Mouse (Mus musculus): Measurements from ENCODE around the gene Neu1. TPM values are rescaled to one million over a fixed set of nuclear protein-coding genes. Genes with fewer than 3 reads are reported as not detected.

The Neu1 gene
- polyA plus RNA-seq, 1 experiment from 2014 or later, result 36.8 TPM

- peaks cover 5% of the 10 kb centered on the region for H3K36me3 ChIP-seq (ENCODE audit: control insufficient read depth, insufficient read depth)
- peaks cover 34% of the 10 kb centered on the region for H3K4me1 ChIP-seq (replicated peaks; ENCODE audit: control insufficient read depth, insufficient read depth, low read length)
- H3K9ac ChIP-seq (replicated peaks; ENCODE audit: low read depth, low read length), result peak overlapping the region; percentile 93
- H3K27me3 ChIP-seq (replicated peaks; ENCODE audit: control insufficient read depth, insufficient read depth, low read length), result no peaks in the 10 kb centered on the region
- H3K9me3 ChIP-seq (ENCODE audit: control insufficient read depth, low read length), result no peaks in the 10 kb centered on the region
- peak overlapping the region; percentile 75 for H3K27ac ChIP-seq (ENCODE audit: low read length)
- no peak for ATAC-seq
- H3K4me2 ChIP-seq (ENCODE audit: low read length), result peak overlapping the region; percentile 56
- 70% methylated on average over 12 of the region's 12 CpGs for WGBS
- peak overlapping the region; percentile 55 for H3K4me3 ChIP-seq (replicated peaks; ENCODE audit: low read length)
These were observed 37.8 kb upstream of the Neu1 start for GRCm38 (mm10) chr17:34893072-34893824.

DNA sequence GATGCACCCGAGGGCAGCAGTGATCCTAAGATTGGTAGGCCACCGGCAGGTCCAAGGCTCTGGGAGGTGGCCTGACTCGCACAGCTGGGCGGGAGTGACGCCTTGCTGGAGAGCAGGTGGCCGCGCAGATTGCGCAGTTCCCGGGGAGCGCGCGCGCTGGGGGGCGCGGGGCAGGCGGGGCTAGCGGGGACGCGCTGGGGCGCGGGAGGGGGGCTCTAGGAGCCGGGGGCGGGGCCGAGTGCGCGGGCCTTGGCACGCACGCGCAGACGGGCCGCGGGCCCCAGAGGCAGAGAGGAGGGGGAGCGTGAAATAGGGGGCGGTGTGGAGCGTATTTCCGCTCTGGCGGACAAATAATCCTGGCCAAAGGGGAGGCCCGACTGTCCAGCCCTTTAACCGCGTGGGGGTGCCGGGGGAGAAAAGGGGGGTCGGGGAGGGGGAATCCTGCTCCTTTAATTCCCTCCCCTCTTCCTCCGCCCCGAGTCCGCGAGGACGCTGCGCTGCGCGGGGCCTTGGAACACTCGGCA, 36.9 kb upstream of the Neu1 start:
- Histone ChIP-seq H3K9ac (replicated peaks; ENCODE audit: low read depth, low read length) (peak overlapping the region; percentile 93), H3K4me3 (replicated peaks; ENCODE audit: low read length) (peak overlapping the region; percentile 55), H3K36me3 (ENCODE audit: control insufficient read depth, insufficient read depth) (peaks cover 5% of the 10 kb centered on the region), H3K27me3 (replicated peaks; ENCODE audit: control insufficient read depth, insufficient read depth, low read length) (no peaks in the 10 kb centered on the region), H3K27ac (ENCODE audit: low read length) (peak overlapping the region; percentile 92), H3K9me3 (ENCODE audit: control insufficient read depth, low read length) (no peaks in the 10 kb centered on the region), H3K4me1 (replicated peaks; ENCODE audit: control insufficient read depth, insufficient read depth, low read length) (peaks cover 34% of the 10 kb centered on the region), H3K4me2 (ENCODE audit: low read length) (peak overlapping the region; percentile 69)
- peak; percentile 84 for ATAC-seq
- WGBS, result under 1% methylated on average over 31 of the region's 51 CpGs

GRCm38 (mm10) chr17:34894801-34895530, 36.1 kb upstream of the Neu1 start:
- H3K27me3 ChIP-seq (replicated peaks; ENCODE audit: control insufficient read depth, insufficient read depth, low read length), result no peaks in the 10 kb centered on the region
- peaks cover 37% of the 10 kb centered on the region for H3K4me1 ChIP-seq (replicated peaks; ENCODE audit: control insufficient read depth, insufficient read depth, low read length)
- peak overlapping the region; percentile 92 for H3K27ac ChIP-seq (ENCODE audit: low read length)
- peak overlapping the region; percentile 69 for H3K4me2 ChIP-seq (ENCODE audit: low read length)
- peak overlapping the region; percentile 93 for H3K9ac ChIP-seq (replicated peaks; ENCODE audit: low read depth, low read length)
- 5% methylated on average over 47 of the region's 51 CpGs for WGBS
- peaks cover 5% of the 10 kb centered on the region for H3K36me3 ChIP-seq (ENCODE audit: control insufficient read depth, insufficient read depth)
- peak overlapping the region; percentile 55 for H3K4me3 ChIP-seq (replicated peaks; ENCODE audit: low read length)
- H3K9me3 ChIP-seq (ENCODE audit: control insufficient read depth, low read length), result no peaks in the 10 kb centered on the region
- ATAC-seq, result peak; percentile 29

DNA sequence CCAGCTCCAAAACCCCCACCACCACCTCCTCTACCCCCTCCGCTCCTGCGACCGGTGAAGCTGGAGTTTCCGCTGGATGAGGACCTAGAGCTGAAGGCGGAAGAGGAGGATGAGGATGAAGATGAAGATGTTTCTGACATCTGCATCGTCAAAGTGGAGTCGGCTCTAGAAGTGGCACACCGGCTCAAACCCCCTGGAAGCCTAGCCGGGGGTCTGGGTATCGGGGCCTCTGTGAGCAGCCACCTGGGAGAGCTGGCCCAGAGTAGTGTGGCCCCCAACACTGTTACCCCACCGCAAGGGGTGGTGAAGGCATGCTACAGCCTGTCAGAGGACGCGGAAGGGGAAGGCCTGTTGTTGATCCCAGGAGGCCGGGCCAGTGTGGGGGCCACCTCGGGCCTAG, 35.3 kb upstream of the Neu1 start:
- Histone ChIP-seq H3K4me1 (replicated peaks; ENCODE audit: control insufficient read depth, insufficient read depth, low read length) (peaks cover 44% of the 10 kb centered on the region), H3K27ac (ENCODE audit: low read length) (peak overlapping the region; percentile 92), H3K27me3 (replicated peaks; ENCODE audit: control insufficient read depth, insufficient read depth, low read length) (no peaks in the 10 kb centered on the region), H3K4me3 (replicated peaks; ENCODE audit: low read length) (peak overlapping the region; percentile 55), H3K4me2 (ENCODE audit: low read length) (peak overlapping the region; percentile 69), H3K9ac (replicated peaks; ENCODE audit: low read depth, low read length) (peak overlapping the region; percentile 93), H3K36me3 (ENCODE audit: control insufficient read depth, insufficient read depth) (peaks cover 5% of the 10 kb centered on the region), H3K9me3 (ENCODE audit: control insufficient read depth, low read length) (no peaks in the 10 kb centered on the region)
- ATAC-seq, result no peak
- WGBS, result 86% methylated on average over 15 of the region's 15 CpGs

GRCm38 (mm10) chr17:34896366-34896765, 34.7 kb upstream of the Neu1 start:
- Histone ChIP-seq H3K4me1 (replicated peaks; ENCODE audit: control insufficient read depth, insufficient read depth, low read length) (peaks cover 46% of the 10 kb centered on the region), H3K27ac (ENCODE audit: low read length) (no peak overlapping the region), H3K4me2 (ENCODE audit: low read length) (peak overlapping the region; percentile 14), H3K4me3 (replicated peaks; ENCODE audit: low read length) (no peak overlapping the region), H3K27me3 (replicated peaks; ENCODE audit: control insufficient read depth, insufficient read depth, low read length) (no peaks in the 10 kb centered on the region), H3K9ac (replicated peaks; ENCODE audit: low read depth, low read length) (no peak overlapping the region), H3K9me3 (ENCODE audit: control insufficient read depth, low read length) (no peaks in the 10 kb centered on the region), H3K36me3 (ENCODE audit: control insufficient read depth, insufficient read depth) (peaks cover 8% of the 10 kb centered on the region)
- WGBS, result 81% methylated on average over 17 of the region's 17 CpGs
- ATAC-seq, result no peak

- Histone ChIP-seq H3K27ac (ENCODE audit: low read length) (peak overlapping the region; percentile 94), H3K9ac (replicated peaks; ENCODE audit: low read depth, low read length) (peak overlapping the region; percentile 98), H3K36me3 (ENCODE audit: control insufficient read depth, insufficient read depth) (peaks cover 9% of the 10 kb centered on the region), H3K27me3 (replicated peaks; ENCODE audit: control insufficient read depth, insufficient read depth, low read length) (no peaks in the 10 kb centered on the region), H3K4me3 (replicated peaks; ENCODE audit: low read length) (peak overlapping the region; percentile 94), H3K4me1 (replicated peaks; ENCODE audit: control insufficient read depth, insufficient read depth, low read length) (peaks cover 46% of the 10 kb centered on the region), H3K9me3 (ENCODE audit: control insufficient read depth, low read length) (no peaks in the 10 kb centered on the region), H3K4me2 (ENCODE audit: low read length) (peak overlapping the region; percentile 67)
- no peak for ATAC-seq
- WGBS, result 12% methylated on average over 10 of the region's 10 CpGs
These were observed 33.5 kb upstream of the Neu1 start for GRCm38 (mm10) chr17:34897373-34898159.

DNA sequence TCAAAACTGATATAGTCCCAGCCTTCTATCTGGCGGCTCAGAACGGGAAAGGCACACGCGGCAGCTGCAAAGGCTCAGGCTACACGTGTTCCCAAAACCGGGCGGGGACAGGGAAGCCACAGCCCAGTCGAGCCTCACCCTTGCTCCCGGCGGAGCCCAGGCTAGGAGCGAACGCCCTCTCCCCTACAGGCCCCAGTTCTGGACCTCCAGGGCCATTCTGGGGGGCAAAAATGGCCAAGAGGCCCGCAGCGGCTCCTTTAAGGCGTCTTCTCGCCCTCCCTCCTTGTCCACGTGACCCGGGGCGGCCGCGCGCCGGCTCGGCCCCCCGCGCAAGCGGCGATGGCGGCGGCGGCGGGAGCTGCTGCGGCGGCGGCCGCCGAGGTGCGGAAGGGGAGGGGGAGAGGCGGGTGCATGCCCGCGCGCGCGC, 32.9 kb upstream of the Neu1 start, which contains the start of the genes C2 and Ehmt2:
Gene C2 (minus strand): TSS at position 106 of the 427 bp plus-strand sequence.
Gene Ehmt2 (plus strand): TSS at position 310 of the 427 bp plus-strand sequence.
- no peaks in the 10 kb centered on the region for H3K9me3 ChIP-seq (ENCODE audit: control insufficient read depth, low read length)
- peaks cover 13% of the 10 kb centered on the region for H3K36me3 ChIP-seq (ENCODE audit: control insufficient read depth, insufficient read depth)
- H3K4me3 ChIP-seq (replicated peaks; ENCODE audit: low read length), result peak within 1 kb of the TSS; percentile 94
- peak within 1 kb of the TSS; percentile 94 for H3K27ac ChIP-seq (ENCODE audit: low read length)
- H3K4me1 ChIP-seq (replicated peaks; ENCODE audit: control insufficient read depth, insufficient read depth, low read length), result peaks cover 46% of the 10 kb centered on the region
- H3K9ac ChIP-seq (replicated peaks; ENCODE audit: low read depth, low read length), result peak within 1 kb of the TSS; percentile 98
- no peaks in the 10 kb centered on the region for H3K27me3 ChIP-seq (replicated peaks; ENCODE audit: control insufficient read depth, insufficient read depth, low read length)
- peak within 1 kb of the TSS; percentile 75 for H3K4me2 ChIP-seq (ENCODE audit: low read length)
- peak; percentile 24 for ATAC-seq
- WGBS, result 0% methylated on average over 32 of the region's 44 CpGs

DNA sequence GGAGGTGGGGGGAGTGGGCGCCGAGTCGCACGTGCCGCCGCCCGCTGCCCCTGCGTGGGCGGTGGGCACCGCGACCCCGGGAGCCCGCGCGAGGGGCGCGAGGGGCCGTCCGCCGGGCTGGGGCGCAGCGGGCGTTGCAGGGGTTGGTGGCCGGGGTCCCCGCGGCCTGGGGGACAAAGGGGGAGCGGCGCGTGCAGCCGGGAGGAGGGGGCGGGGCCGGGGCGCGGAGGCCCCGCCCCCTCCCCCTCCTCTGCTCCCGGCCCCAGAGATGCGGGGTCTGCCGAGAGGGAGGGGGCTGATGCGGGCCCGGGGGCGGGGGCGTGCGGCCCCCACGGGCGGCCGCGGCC, 32.4 kb upstream of the Neu1 start:
- Histone ChIP-seq H3K9ac (replicated peaks; ENCODE audit: low read depth, low read length) (peak overlapping the region; percentile 98), H3K9me3 (ENCODE audit: control insufficient read depth, low read length) (no peaks in the 10 kb centered on the region), H3K27ac (ENCODE audit: low read length) (peak overlapping the region; percentile 94), H3K4me3 (replicated peaks; ENCODE audit: low read length) (peak overlapping the region; percentile 94), H3K4me2 (ENCODE audit: low read length) (peak overlapping the region; percentile 75), H3K27me3 (replicated peaks; ENCODE audit: control insufficient read depth, insufficient read depth, low read length) (no peaks in the 10 kb centered on the region), H3K36me3 (ENCODE audit: control insufficient read depth, insufficient read depth) (peaks cover 13% of the 10 kb centered on the region), H3K4me1 (replicated peaks; ENCODE audit: control insufficient read depth, insufficient read depth, low read length) (peaks cover 43% of the 10 kb centered on the region)
- no peak for ATAC-seq
- WGBS, result 2% methylated on average over 10 of the region's 47 CpGs
